In genomic region chr10:109802236-109802635, GRCm38 (mm10) we compare ENCODE assay signal across 27 mouse cellular contexts.
"Had no signal": no experiment of that assay in that cellular context is flagged by ENCODE, and none has a peak within 500 bp of the region (broad histone marks: within the 10 kb centered on the region; RNA-seq: fewer than 3 reads in every experiment).

No protein-coding gene starts in this region.

- H3K4me2 ChIP-seq: heart, embryonic 12.5 days; hindbrain, embryonic 12.5 days; hindbrain, embryonic 14.5 days; intestine, embryonic 15.5 days; limb, embryonic 13.5 days; limb, embryonic 15.5 days; liver, embryonic 12.5 days had no signal

- H3K9ac ChIP-seq: heart, embryonic 12.5 days; hindbrain, embryonic 12.5 days; hindbrain, embryonic 14.5 days; intestine, embryonic 15.5 days; limb, embryonic 13.5 days; limb, embryonic 15.5 days; liver, embryonic 12.5 days; liver, embryonic 14.5 days had no signal

- H3K4me3 ChIP-seq: gastrocnemius, adult 2 months; heart, embryonic 10.5 days; heart, embryonic 12.5 days; hindbrain, embryonic 10.5 days; hindbrain, embryonic 12.5 days; intestine, embryonic 15.5 days; layer of hippocampus, adult 2 months; left cerebral cortex, adult 2 months; limb, embryonic 13.5 days; limb, embryonic 15.5 days; liver, embryonic 12.5 days had no signal

- H3K36me3 ChIP-seq: heart, embryonic 10.5 days; heart, embryonic 12.5 days; hindbrain, embryonic 10.5 days; hindbrain, embryonic 12.5 days; intestine, embryonic 15.5 days; limb, embryonic 13.5 days; limb, embryonic 15.5 days; liver, embryonic 12.5 days had no signal

- H3K4me1 ChIP-seq: heart, embryonic 10.5 days; heart, embryonic 12.5 days; hindbrain, embryonic 10.5 days; hindbrain, embryonic 12.5 days; intestine, embryonic 15.5 days; limb, embryonic 13.5 days; limb, embryonic 15.5 days; liver, embryonic 12.5 days had no signal

- H3K9me3 ChIP-seq: heart, embryonic 10.5 days; heart, embryonic 12.5 days; hindbrain, embryonic 10.5 days; hindbrain, embryonic 12.5 days; intestine, embryonic 15.5 days; limb, embryonic 13.5 days; limb, embryonic 15.5 days; liver, embryonic 12.5 days had no signal

- H3K27ac ChIP-seq: gastrocnemius, adult 2 months; heart, embryonic 10.5 days; hindbrain, embryonic 10.5 days; hindbrain, embryonic 12.5 days; hindbrain, embryonic 14.5 days; intestine, embryonic 15.5 days; layer of hippocampus, adult 2 months; left cerebral cortex, adult 2 months; limb, embryonic 13.5 days; limb, embryonic 15.5 days; liver, embryonic 12.5 days; liver, embryonic 14.5 days had no signal

- ATAC-seq: hindbrain, embryonic 16.5 days; inflammation-experienced regulatory T-cells, adult 6 months; intestine, embryonic 15.5 days; intestine, postnatal 0 days; liver, embryonic 12.5 days had no signal

- H3K27me3 ChIP-seq: heart, embryonic 12.5 days; hindbrain, embryonic 12.5 days; intestine, embryonic 15.5 days; limb, embryonic 13.5 days; limb, embryonic 15.5 days; liver, embryonic 12.5 days had no signal

- DNase-seq: gastrocnemius, adult 2 months; gastrocnemius, postnatal 10 days; gastrocnemius, postnatal 25 days; heart, adult 18-20 months; heart, postnatal 10 days; heart, postnatal 4 days; kidney, adult 18-20 months; kidney, adult 8-10 months; kidney, postnatal 10 days; kidney, postnatal 25 days; kidney, postnatal 4 days; left cerebral cortex, postnatal 4 days had no signal
